Comparison of ENCODE assay signal across 8 mouse cellular contexts in genomic region chr7:126528166-126528577, GRCm38 (mm10). TPM values are rescaled to one million over a fixed set of nuclear protein-coding genes. Genes with fewer than 3 reads are reported as not detected.
DNase-seq lines count a peak whose midpoint lies in the region; ATAC-seq and TF ChIP-seq lines count a peak whose summit lies in the region.

No protein-coding gene starts in this region.

- DNase-seq in adrenal gland, postnatal 14 days: peak; percentile 37
- DNase-seq in adrenal gland, postnatal 36 days: no peak
- peak; percentile 20 for DNase-seq in 3134 (ENCODE audit: extremely low read depth, insufficient read length, low spot score)
- DNase-seq in brain, embryonic 18.5 days (ENCODE audit: low read depth, low spot score): peak; percentile 32
- peak; percentile 87 for DNase-seq in forebrain, postnatal 0 days
- DNase-seq in kidney, postnatal 10 days: peak; percentile 37
- DNase-seq in midbrain, embryonic 14.5 days: peak; percentile 92
- no peak for DNase-seq in urinary bladder, postnatal 14 days (ENCODE audit: low spot score)

- no peaks in the 10 kb centered on the region for H3K4me1 ChIP-seq in forebrain, postnatal 0 days (ENCODE audit: insufficient read depth)
- H3K4me1 ChIP-seq in midbrain, embryonic 14.5 days (ENCODE audit: control insufficient read depth, insufficient read depth, low read length): no peaks in the 10 kb centered on the region

- 0 out of 2 replicates have a peak overlapping the region, but pooled peaks have one; percentile 1 for H3K4me2 ChIP-seq in forebrain, postnatal 0 days (ENCODE audit: low read depth)
- no peak overlapping the region for H3K4me2 ChIP-seq in midbrain, embryonic 14.5 days (ENCODE audit: low read length)

- H3K27me3 ChIP-seq in forebrain, postnatal 0 days (ENCODE audit: insufficient read depth, low read length): no peaks in the 10 kb centered on the region
- H3K27me3 ChIP-seq in midbrain, embryonic 14.5 days (ENCODE audit: control insufficient read depth, insufficient read depth, low read length): no peaks in the 10 kb centered on the region

- WGBS in forebrain, postnatal 0 days: 3% methylated on average over 1 of the region's 1 CpGs
- 0% methylated on average over 1 of the region's 1 CpGs for WGBS in midbrain, embryonic 14.5 days

- H3K36me3 ChIP-seq in forebrain, postnatal 0 days (ENCODE audit: insufficient read depth): no peaks in the 10 kb centered on the region
- H3K36me3 ChIP-seq in midbrain, embryonic 14.5 days (ENCODE audit: control insufficient read depth, insufficient read depth, low read length): no peaks in the 10 kb centered on the region

- peak overlapping the region; percentile 48 for H3K9ac ChIP-seq in forebrain, postnatal 0 days
- peak overlapping the region; percentile 17; the same call in 1 of the 2 replicates for H3K9ac ChIP-seq in midbrain, embryonic 14.5 days (replicated peaks; ENCODE audit: low read length)

- ATAC-seq in forebrain, postnatal 0 days: peak; percentile 88
- peak; percentile 50; the same call in 1 of the 2 replicates for ATAC-seq in midbrain, embryonic 14.5 days (ENCODE audit: low FRiP score, low TSS enrichment)

- H3K9me3 ChIP-seq in forebrain, postnatal 0 days (ENCODE audit: low read length): no peaks in the 10 kb centered on the region
- H3K9me3 ChIP-seq in midbrain, embryonic 14.5 days (ENCODE audit: control insufficient read depth, low read length): no peaks in the 10 kb centered on the region

- H3K4me3 ChIP-seq in forebrain, postnatal 0 days (ENCODE audit: low read depth, low read length): no peak overlapping the region
- no peak overlapping the region for H3K4me3 ChIP-seq in midbrain, embryonic 14.5 days (replicated peaks; ENCODE audit: low read depth, low read length)

- H3K27ac ChIP-seq in forebrain, postnatal 0 days (ENCODE audit: low read depth, low read length): peak overlapping the region; percentile 84
- H3K27ac ChIP-seq in midbrain, embryonic 14.5 days (replicated peaks; ENCODE audit: low read depth, low read length): peak overlapping the region; percentile 68

- TF ChIP-seq CTCF in forebrain, postnatal 0 days (IDR thresholded peaks at IDR 0.05; ENCODE audit: low read depth): peak; percentile 85

RNA-seq across cellular contexts. Expression of gene Atxn2l, which starts 24.9 kb away (rescaled TPM):
- total RNA-seq in adrenal gland, postnatal 14 days (2021): 90.3 and 96.7 TPM in 2 replicates
- 100 to 1,000 TPM in 1 of 2 experiments, 10 to 100 TPM in 1; 82.9 to 112 TPM for total RNA-seq in adrenal gland, postnatal 36 days (2021)
- total RNA-seq in forebrain, postnatal 0 days (2014; rRNA removed): 60.5 and 89.0 TPM in 2 replicates
- 39.5 and 56.8 TPM in 2 replicates for polyA plus RNA-seq in forebrain, postnatal 0 days (2015; fragmentation: Nextera tagmentation; extraction: Ambion mirVana)
- 51.8 and 73.2 TPM in 2 replicates for polyA plus RNA-seq in midbrain, embryonic 14.5 days (2014; fragmentation: Nextera tagmentation; extraction: Ambion mirVana)

RNA-seq across cellular contexts. Expression of gene Eif3c, which starts 38.0 kb away (rescaled TPM):
- 241 and 262 TPM in 2 replicates for total RNA-seq in adrenal gland, postnatal 14 days (2021)
- total RNA-seq in adrenal gland, postnatal 36 days (2021): 100 to 1,000 TPM; 243 to 301 TPM
- total RNA-seq in forebrain, postnatal 0 days (2014; rRNA removed): 113 and 137 TPM in 2 replicates
- polyA plus RNA-seq in forebrain, postnatal 0 days (2015; fragmentation: Nextera tagmentation; extraction: Ambion mirVana): 200 and 205 TPM in 2 replicates
- 171 and 174 TPM in 2 replicates for polyA plus RNA-seq in midbrain, embryonic 14.5 days (2014; fragmentation: Nextera tagmentation; extraction: Ambion mirVana)

RNA-seq across cellular contexts. Expression of gene Tufm, which starts 41.0 kb away (rescaled TPM):
- 221 and 223 TPM in 2 replicates for total RNA-seq in adrenal gland, postnatal 14 days (2021)
- 100 to 1,000 TPM; 219 to 221 TPM for total RNA-seq in adrenal gland, postnatal 36 days (2021)
- 75.9 and 76.5 TPM in 2 replicates for total RNA-seq in forebrain, postnatal 0 days (2014; rRNA removed)
- 97.6 and 102 TPM in 2 replicates for polyA plus RNA-seq in forebrain, postnatal 0 days (2015; fragmentation: Nextera tagmentation; extraction: Ambion mirVana)
- polyA plus RNA-seq in midbrain, embryonic 14.5 days (2014; fragmentation: Nextera tagmentation; extraction: Ambion mirVana): 118 and 135 TPM in 2 replicates

RNA-seq across cellular contexts. Expression of gene Sh2b1, which starts 52.9 kb away (rescaled TPM):
- 52.3 and 56.4 TPM in 2 replicates for total RNA-seq in adrenal gland, postnatal 14 days (2021)
- 10 to 100 TPM; 55.3 to 59.5 TPM for total RNA-seq in adrenal gland, postnatal 36 days (2021)
- 31.0 and 35.4 TPM in 2 replicates for total RNA-seq in forebrain, postnatal 0 days (2014; rRNA removed)
- 66.0 and 70.4 TPM in 2 replicates for polyA plus RNA-seq in forebrain, postnatal 0 days (2015; fragmentation: Nextera tagmentation; extraction: Ambion mirVana)
- polyA plus RNA-seq in midbrain, embryonic 14.5 days (2014; fragmentation: Nextera tagmentation; extraction: Ambion mirVana): 67.5 and 73.1 TPM in 2 replicates

RNA-seq across cellular contexts. Expression of gene Apobr, which starts 56.6 kb away (rescaled TPM):
- 2.9 and 3.5 TPM in 2 replicates for total RNA-seq in adrenal gland, postnatal 14 days (2021)
- 1 to 10 TPM; 1.5 TPM for total RNA-seq in adrenal gland, postnatal 36 days (2021)
- 0.08 and 0.33 TPM in 2 replicates for total RNA-seq in forebrain, postnatal 0 days (2014; rRNA removed)
- polyA plus RNA-seq in forebrain, postnatal 0 days (2015; fragmentation: Nextera tagmentation; extraction: Ambion mirVana): 0.16 and 0.39 TPM in 2 replicates
- polyA plus RNA-seq in midbrain, embryonic 14.5 days (2014; fragmentation: Nextera tagmentation; extraction: Ambion mirVana): 0.28 and 0.55 TPM in 2 replicates

Comparison
In these comparisons a context has a peak if more than half of its experiments do, and no peak if none do; other contexts are left out.
1. DNase-seq: peak in adrenal gland, postnatal 14 days (single experiment), 3134 (single experiment), brain, embryonic 18.5 days (single experiment), forebrain, postnatal 0 days (single experiment), kidney, postnatal 10 days (single experiment) and midbrain, embryonic 14.5 days (single experiment); none in adrenal gland, postnatal 36 days (0 of 2) and urinary bladder, postnatal 14 days (single experiment).